Mouse (Mus musculus): ENCODE results near the gene Otop2.

Gene Otop2

DNA sequence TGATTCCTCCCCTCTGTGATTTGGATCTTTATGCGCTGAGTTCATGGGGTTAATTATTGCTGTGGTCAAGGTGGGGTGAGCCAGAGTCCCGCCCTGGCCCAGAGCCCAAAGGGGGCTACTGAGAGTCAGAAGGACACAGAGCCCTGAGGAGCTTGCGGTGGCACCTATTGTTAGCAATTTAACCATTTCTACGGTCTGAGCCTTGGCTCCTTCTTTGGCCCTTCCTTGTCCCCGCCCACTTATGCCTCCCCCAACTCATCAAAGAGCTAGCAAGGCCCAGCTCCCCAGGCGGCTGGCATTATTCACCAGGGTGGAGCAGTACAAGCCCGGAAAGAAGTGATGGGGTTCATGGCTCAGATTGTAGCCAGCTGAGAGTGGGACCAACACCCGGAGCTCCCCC lies at the start of gene Otop2:
Gene Otop2, plus strand, starts transcription at position 301 of the 400 bp plus-strand sequence.
- no peak for DNase-seq

DNA sequence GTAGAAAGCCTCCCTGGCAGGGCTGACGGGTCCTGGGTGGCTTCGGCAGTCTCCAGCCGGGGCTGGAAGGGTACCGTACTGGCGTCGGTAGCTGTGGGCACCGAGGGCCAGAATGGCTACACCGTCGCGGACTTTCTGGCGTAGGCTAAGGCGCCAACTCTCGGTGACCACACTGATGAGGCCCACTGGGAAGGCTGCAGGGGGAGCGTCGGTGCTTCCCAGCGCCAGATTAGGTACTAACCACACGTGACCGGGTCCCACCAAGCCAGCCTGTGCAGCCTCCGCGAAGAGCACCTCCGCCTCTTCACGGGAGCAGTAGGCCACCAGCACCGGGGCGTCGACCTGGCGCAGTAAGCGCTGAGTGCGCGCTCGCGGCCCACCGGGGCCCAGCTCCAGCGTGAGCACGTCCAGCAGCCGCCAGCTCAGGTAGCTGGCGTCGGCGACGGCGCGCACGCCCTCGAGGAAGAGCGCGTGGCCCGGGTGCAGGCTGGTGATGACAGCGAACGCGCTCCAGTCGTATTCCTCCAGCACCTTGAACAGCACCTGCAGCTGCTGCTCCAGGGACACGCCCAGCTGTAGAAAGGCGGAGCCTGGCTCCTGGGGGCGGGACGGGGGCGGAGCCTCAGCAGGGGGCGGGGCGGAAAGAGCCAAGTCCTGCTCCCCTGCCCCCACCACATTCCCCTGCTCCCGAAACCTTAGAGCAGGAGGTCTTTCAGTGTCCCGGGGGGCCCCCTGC lies 49.0 kb upstream of the Otop2 start:
- DNase-seq, result no peak

DNA sequence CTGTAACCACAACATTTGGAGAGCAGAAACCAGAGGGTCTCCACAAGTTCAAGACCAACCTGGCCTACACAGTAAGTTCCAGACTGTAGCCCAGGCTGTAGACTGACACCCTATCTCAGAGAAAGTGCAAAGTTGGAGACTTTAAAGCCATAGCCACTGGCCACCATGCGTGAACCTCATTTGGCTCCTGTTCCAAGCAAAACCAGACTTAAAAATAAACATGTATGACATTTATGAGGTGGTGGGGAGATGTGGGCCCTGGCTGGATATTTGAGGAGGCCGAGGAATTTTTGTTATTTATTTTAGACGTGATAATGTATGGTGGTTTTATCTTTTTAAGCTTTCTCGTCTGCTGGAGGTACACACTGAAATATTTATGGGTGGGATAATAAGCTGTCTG lies 47.8 kb upstream of the Otop2 start:
- peak in 1 of 2 experiments; percentile 55 for DNase-seq

DNA sequence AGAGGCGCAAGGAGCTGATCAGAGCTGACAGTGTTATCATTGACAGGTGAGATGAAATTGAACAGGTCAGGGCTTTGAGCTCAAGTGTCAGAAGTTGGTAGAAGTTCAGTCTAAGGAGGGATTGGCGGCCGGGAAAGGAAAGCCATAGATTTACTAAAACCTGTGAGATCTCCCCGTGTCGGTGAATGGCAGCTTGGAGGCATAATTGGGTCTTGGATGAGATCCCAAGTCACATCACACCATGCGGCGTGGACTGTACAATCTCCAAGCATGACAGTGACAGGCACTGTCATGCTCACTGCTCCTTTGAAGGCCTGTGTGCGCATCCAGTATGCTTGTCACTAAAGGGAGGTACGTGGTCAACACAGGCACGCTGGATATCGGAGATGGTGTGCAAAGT lies 44.0 kb upstream of the Otop2 start:
- DNase-seq, result no peak

DNA sequence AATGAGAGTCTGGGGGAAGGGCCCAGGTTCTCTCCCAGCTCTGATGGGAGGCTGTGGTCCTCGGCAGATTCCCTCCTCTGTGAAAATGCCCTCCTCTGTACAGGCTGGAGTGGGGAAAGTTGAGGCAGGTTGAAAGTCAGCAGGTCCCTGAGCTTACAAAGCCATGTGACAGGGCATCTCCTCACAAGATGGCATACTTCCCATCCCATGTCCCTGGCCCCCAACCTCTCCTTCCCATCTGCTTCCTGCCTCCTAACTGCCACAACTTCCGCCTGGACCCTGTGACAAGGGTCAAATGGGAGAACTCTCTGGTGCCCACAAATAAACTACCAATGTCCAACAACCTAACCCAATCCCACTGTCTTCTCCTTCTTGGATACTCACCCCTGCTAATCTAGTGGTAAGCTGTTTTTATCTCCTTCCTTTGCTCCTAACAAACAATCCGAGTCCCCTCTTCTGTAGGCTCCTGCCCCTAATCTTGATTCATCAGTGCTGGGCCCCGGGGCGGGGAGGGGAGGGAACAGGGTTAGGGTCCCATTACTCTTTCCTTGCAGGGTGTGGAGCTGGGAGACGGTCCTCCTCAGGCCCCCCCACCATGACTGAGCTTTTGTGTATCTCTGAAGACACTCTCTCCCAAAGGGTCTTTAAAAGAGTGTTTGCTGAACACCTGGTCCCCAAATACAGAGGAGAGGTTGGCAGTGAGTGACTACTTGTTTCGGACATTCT lies 42.7 kb upstream of the Otop2 start:
- DNase-seq, result no peak

DNA sequence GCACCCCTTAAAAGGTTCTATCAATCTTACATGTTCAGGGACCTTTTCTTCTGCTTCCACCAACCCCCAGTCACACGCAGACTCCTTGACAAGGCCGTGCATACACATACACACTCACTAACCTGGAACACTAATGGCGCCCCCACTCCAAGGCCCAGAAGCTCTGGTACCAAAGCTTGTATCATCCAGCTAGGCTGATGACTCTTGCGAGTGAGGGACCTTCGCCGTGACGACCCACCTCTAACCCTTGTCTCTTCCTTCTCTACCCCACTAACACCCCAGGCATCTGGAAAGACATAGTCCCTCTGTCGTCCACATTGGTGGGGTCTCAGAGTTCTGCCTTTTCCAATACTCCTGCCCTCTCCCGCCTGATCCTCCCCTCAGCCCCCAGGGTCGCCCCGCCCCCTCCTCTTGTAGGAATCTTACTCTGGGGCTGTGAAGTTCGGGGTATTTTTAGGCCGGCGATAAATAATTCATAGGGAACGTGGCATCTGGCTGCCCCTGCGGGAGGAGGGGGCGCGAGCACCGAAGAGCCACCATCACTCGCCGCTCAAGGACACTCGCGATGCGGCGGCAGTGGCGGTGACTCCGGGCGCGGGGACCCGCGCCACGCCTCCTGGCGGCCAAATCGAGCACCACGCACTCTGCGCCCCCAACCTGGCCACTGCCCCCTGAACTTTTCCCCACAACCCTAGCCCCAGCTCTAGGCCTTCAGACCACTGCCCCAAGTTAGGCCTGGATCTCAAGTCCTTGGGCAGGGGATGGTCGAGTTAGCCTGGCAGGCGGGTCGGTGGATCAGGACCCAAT lies 41.9 kb upstream of the Otop2 start:
- DNase-seq, result no peak

DNA sequence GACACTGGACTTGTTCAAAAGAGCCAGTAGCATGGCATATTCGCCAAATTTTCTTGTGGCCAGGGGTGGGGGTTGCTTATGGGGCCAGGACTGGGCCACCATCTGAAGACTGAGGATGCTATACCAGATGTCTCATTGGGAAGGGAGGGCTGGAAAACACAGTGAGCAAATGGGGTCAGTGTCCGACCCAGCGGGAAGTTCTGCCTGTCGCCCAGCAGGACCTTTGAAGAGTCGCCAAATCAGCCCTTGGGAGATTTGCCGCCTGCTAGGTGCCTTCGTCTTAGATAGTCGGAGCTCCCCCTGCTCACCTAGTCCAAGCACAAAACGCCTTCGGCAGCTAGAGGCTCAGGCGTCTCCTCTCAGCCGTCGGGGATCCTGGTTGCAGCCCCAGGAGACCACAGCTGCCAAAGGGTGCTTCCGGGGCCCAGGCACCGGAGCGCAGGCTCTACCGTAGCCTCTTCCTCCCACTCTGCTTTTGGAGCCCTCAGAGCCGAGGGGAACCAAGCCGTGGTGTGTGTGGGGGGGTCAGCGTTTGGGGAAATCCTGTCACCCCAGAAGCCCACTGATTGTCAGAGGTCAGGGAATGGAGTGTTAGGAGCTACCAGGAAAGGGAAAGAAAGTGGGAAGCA lies 41.1 kb upstream of the Otop2 start:
- DNase-seq, result no peak

GRCm38 (mm10) chr11:115266400-115266778 lies 40.6 kb upstream of the Otop2 start:
- no peak for DNase-seq

- no peak for DNase-seq
Measured at GRCm38 (mm10) chr11:115267061-115267883, 39.7 kb upstream of the Otop2 start, which contains the start of gene Grin2c. Gene Grin2c (minus strand): TSS chr11:115267243.

DNA sequence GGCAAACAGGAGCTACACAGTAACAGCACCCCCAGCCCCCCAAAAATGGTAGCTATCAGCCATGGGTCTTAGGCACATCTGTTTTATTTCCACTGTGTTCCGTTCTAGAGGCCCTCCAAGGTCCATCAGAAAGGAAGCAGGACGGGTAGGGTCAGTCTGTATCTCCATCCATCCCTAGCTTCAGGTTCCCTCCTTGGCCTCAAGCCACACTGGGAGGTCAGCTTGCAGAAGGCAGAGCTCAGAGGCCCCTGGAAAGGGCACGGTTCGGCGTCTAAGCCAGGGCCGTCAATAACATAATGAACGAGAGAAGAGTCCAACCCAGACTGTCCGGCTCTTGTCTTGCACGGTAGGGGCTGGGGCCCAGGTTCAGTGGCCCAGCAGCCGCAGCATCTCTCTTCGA lies 39.0 kb upstream of the Otop2 start:
- no peak for DNase-seq

- no peak for DNase-seq
Measured at GRCm38 (mm10) chr11:115269330-115270066, 37.5 kb upstream of the Otop2 start.

DNA sequence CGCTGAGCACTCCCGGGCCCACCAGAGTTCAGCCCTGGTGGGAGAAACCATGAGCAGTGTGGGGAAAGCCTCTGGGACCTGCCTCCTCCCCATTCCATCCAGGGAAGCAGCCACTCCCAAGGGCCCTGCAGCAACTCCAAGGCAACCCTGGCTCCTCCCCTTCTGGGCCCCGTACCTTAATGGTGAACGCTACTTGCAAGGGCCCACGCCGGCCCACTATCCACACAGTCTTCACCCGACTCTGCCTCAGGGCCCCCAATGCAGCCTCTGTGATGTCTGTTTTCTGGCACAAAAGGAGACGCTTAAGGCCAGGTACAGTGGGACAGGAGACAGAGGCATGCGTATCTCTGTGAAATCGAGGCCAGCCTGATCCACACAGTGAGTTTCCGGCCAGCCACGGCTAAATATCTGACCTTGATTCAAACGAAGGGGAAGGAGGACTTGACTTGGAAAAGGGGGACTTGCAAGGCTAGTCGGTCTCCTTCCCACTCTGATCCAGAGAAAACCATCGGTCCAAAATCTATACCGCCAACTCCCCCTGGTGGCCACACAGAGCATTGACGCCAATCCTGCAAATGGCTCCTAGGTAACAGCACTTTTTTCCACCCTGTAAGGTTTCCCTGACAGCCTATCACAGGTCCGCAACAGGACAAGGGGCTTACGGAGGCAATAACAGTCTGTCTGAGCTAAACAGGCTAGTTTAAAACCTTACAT lies 36.7 kb upstream of the Otop2 start:
- DNase-seq, result peak; percentile 75 to 87

- no peak for DNase-seq
Measured at GRCm38 (mm10) chr11:115271052-115271451, 35.9 kb upstream of the Otop2 start.

DNA sequence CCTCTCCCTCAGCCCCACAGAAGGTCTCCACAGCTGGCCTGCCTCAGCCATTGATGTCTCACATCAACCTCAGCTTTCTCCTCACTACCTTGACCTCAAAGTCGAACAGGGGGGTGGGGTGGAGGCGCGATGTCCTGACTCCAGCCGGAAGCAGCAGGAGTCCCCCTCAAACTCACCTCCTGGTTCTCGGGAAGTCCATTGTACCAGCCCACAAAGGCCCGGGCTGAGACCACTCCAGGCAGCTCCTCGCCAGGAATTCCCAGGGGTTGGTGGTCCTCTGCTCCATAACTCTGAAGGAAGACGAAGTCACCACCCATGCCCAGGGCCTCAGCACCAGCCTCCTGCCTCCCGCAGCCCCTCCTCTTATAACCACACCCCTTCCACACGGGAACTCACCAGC lies 35.5 kb upstream of the Otop2 start:
- DNase-seq, result no peak

DNA sequence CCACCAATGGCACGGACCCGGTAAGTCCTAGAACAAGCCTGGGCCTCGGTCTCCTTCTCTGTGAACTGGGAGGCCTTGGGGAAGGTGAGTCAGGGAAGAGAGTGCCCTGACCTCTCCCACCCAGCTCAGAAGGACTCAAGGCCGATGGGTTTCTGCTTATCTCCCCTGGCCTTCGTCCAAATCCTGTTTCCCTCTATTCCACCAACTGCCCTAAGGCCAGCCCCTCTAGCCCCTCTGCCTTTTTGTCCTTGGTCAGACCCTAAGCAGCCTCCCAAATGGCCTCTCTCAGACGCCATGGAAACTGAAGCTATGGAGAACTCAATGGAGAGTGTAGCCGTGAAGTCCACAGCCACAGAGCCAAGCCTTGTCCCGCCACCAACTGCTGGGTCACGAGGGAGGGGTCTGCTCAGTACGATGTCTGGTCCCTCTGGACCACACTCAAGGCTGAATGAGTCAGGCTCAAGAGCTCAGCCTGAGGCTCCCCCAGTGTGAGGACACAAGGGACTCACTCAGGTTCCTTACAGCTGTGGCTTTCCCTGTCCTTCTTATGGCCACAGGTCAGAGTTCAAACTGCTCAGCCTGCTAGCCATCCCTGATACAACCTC lies 34.0 kb upstream of the Otop2 start:
- DNase-seq, result no peak

- DNase-seq, result no peak
Measured at GRCm38 (mm10) chr11:115273735-115274134, 33.2 kb upstream of the Otop2 start.

- DNase-seq, result no peak
Measured at GRCm38 (mm10) chr11:115274178-115274577, 32.8 kb upstream of the Otop2 start.

GRCm38 (mm10) chr11:115274771-115275170 lies 32.2 kb upstream of the Otop2 start:
- no peak for DNase-seq

DNA sequence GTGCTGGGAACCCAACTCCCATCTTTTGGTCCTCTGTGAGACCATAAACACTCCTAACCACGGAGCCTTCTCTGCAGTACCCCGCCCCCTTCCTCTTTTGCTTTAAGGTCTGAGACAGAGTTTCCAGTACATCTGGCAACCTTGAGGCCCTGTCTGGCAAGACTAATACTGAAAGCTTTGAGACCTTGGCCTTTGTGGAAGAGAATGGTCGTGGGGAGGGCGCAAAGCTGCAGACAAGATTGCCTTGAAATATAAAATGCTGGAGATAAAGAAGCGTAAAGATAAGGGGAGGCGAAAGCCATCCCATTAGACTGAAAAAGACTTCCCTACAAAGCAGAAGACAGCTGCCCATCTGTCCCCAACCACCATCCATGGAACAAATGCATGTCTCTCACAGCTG lies 31.5 kb upstream of the Otop2 start:
- no peak for DNase-seq

- no peak for DNase-seq
Measured at GRCm38 (mm10) chr11:115275954-115276353, 31.0 kb upstream of the Otop2 start.

Measured in lung, postnatal 4 days (tissue).